Mouse (Mus musculus): ENCODE data around the gene Timm17a. TPM values are rescaled to one million over a fixed set of nuclear protein-coding genes. Genes with fewer than 3 reads are reported as not detected.

Timm17a gene
- polyA plus RNA-seq, 1 experiment from 2014 or later = 152 TPM

DNA sequence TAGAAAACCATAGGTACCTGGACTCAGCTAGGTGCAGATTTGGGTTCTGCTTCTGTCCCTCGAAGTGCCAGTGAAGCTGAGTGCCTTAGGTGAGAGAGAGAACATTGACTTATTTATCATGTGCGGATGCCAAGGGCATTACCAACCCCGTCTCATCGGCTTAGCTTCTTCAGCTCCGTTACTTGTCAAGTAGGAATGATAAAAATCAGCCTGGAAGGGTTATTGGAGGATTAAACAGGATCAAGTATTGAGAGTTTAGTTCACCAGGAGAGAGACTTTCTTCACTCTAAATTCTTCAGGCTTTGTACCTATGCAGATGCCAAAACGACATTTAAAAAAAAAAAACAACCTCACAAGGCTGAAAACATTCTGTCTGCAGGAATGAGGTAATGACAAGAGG, 17.0 kb upstream of the Timm17a start:
- no peaks in the 10 kb centered on the region for H3K4me1 ChIP-seq (ENCODE audit: control insufficient read depth, insufficient read depth, low read length)
- WGBS = 76% methylated on average over 6 of the region's 6 CpGs
- ATAC-seq (ENCODE audit: insufficient read depth, low FRiP score, low TSS enrichment) (no peak), DNase-seq (ENCODE audit: low spot score) (no peak)
- H3K36me3 ChIP-seq (ENCODE audit: control insufficient read depth, insufficient read depth, low read length) = no peaks in the 10 kb centered on the region
- H3K27ac ChIP-seq (ENCODE audit: low read depth, low read length) = no peak overlapping the region
- H3K4me3 ChIP-seq (ENCODE audit: low read depth, low read length) = no peak overlapping the region
- no peaks in the 10 kb centered on the region for H3K9me3 ChIP-seq (ENCODE audit: control insufficient read depth, low read length)
- no peak overlapping the region for H3K4me2 ChIP-seq (ENCODE audit: low read depth)
- no peak overlapping the region for H3K9ac ChIP-seq (ENCODE audit: low read length)
- H3K27me3 ChIP-seq (ENCODE audit: control insufficient read depth, insufficient read depth, low read length) = no peaks in the 10 kb centered on the region

GRCm38 (mm10) chr1:135328368-135328767, 14.8 kb upstream of the Timm17a start:
- ATAC-seq (ENCODE audit: insufficient read depth, low FRiP score, low TSS enrichment) = no peak
- 69% methylated on average over 5 of the region's 5 CpGs for WGBS

GRCm38 (mm10) chr1:135325934-135326333, 12.4 kb upstream of the Timm17a start:
- no peaks in the 10 kb centered on the region for H3K36me3 ChIP-seq (ENCODE audit: control insufficient read depth, insufficient read depth, low read length)
- H3K9ac ChIP-seq (ENCODE audit: low read length) = no peak overlapping the region
- no peaks in the 10 kb centered on the region for H3K9me3 ChIP-seq (ENCODE audit: control insufficient read depth, low read length)
- H3K27me3 ChIP-seq (ENCODE audit: control insufficient read depth, insufficient read depth, low read length) = no peaks in the 10 kb centered on the region
- ATAC-seq (ENCODE audit: insufficient read depth, low FRiP score, low TSS enrichment) = no peak
- no peak overlapping the region for H3K27ac ChIP-seq (ENCODE audit: low read depth, low read length)
- no peak overlapping the region for H3K4me3 ChIP-seq (ENCODE audit: low read depth, low read length)
- DNase-seq (ENCODE audit: low spot score) = no peak
- no peak overlapping the region for H3K4me2 ChIP-seq (ENCODE audit: low read depth)
- H3K4me1 ChIP-seq (ENCODE audit: control insufficient read depth, insufficient read depth, low read length) = peaks cover 3% of the 10 kb centered on the region; the same call in 1 of the 2 replicates
- WGBS = 80% methylated on average over 2 of the region's 2 CpGs

More at GRCm38 (mm10) chr1:135328368-135328767, 14.8 kb upstream of the Timm17a start:
- Histone ChIP-seq H3K36me3 (ENCODE audit: control insufficient read depth, insufficient read depth, low read length) (no peaks in the 10 kb centered on the region), H3K27ac (ENCODE audit: low read depth, low read length) (no peak overlapping the region), H3K9ac (ENCODE audit: low read length) (no peak overlapping the region), H3K4me1 (ENCODE audit: control insufficient read depth, insufficient read depth, low read length) (peaks cover 3% of the 10 kb centered on the region; the same call in 1 of the 2 replicates), H3K4me2 (ENCODE audit: low read depth) (no peak overlapping the region), H3K27me3 (ENCODE audit: control insufficient read depth, insufficient read depth, low read length) (no peaks in the 10 kb centered on the region), H3K4me3 (ENCODE audit: low read depth, low read length) (no peak overlapping the region), H3K9me3 (ENCODE audit: control insufficient read depth, low read length) (no peaks in the 10 kb centered on the region)
- no peak for DNase-seq (ENCODE audit: low spot score)

GRCm38 (mm10) chr1:135324571-135324970, 11.0 kb upstream of the Timm17a start, which contains the start of gene Lmod1:
Gene Lmod1, plus strand, starts transcription at chr1:135324807.
- H3K27ac ChIP-seq (ENCODE audit: low read depth, low read length) = no peak within 1 kb of the TSS
- H3K9ac ChIP-seq (ENCODE audit: low read length) = no peak within 1 kb of the TSS; the same call in 1 of the 2 replicates
- no peaks in the 10 kb centered on the region for H3K9me3 ChIP-seq (ENCODE audit: control insufficient read depth, low read length)
- H3K4me1 ChIP-seq (ENCODE audit: control insufficient read depth, insufficient read depth, low read length) = peaks cover 3% of the 10 kb centered on the region; the same call in 1 of the 2 replicates
- no peaks in the 10 kb centered on the region for H3K36me3 ChIP-seq (ENCODE audit: control insufficient read depth, insufficient read depth, low read length)
- no peak within 1 kb of the TSS for H3K4me3 ChIP-seq (ENCODE audit: low read depth, low read length)
- no peaks in the 10 kb centered on the region for H3K27me3 ChIP-seq (ENCODE audit: control insufficient read depth, insufficient read depth, low read length)
- ATAC-seq (ENCODE audit: insufficient read depth, low FRiP score, low TSS enrichment) (no peak), DNase-seq (ENCODE audit: low spot score) (peak; percentile 48)
- 0 out of 2 replicates have a peak within 1 kb of the TSS, but pooled peaks have one; percentile 3 for H3K4me2 ChIP-seq (ENCODE audit: low read depth)
- 13% methylated on average over 8 of the region's 8 CpGs for WGBS

GRCm38 (mm10) chr1:135323367-135323901, 9.9 kb upstream of the Timm17a start:
- H3K4me2 ChIP-seq (ENCODE audit: low read depth) = no peak overlapping the region
- H3K27me3 ChIP-seq (ENCODE audit: control insufficient read depth, insufficient read depth, low read length) = no peaks in the 10 kb centered on the region
- DNase-seq (ENCODE audit: low spot score) (no peak), ATAC-seq (ENCODE audit: insufficient read depth, low FRiP score, low TSS enrichment) (no peak)
- H3K4me3 ChIP-seq (ENCODE audit: low read depth, low read length) = no peak overlapping the region
- H3K4me1 ChIP-seq (ENCODE audit: control insufficient read depth, insufficient read depth, low read length) = peaks cover 3% of the 10 kb centered on the region; the same call in 1 of the 2 replicates
- H3K36me3 ChIP-seq (ENCODE audit: control insufficient read depth, insufficient read depth, low read length) = no peaks in the 10 kb centered on the region
- H3K9me3 ChIP-seq (ENCODE audit: control insufficient read depth, low read length) = no peaks in the 10 kb centered on the region
- H3K27ac ChIP-seq (ENCODE audit: low read depth, low read length) = no peak overlapping the region
- H3K9ac ChIP-seq (ENCODE audit: low read length) = no peak overlapping the region
- WGBS = 77% methylated on average over 7 of the region's 7 CpGs

- peak overlapping the region; percentile 92 for H3K4me3 ChIP-seq (ENCODE audit: low read depth, low read length)
- WGBS = 94% methylated on average over 4 of the region's 4 CpGs
- ATAC-seq (ENCODE audit: insufficient read depth, low FRiP score, low TSS enrichment) = no peak
Measured at GRCm38 (mm10) chr1:135312201-135312600, 1.4 kb downstream of the Timm17a start.

GRCm38 (mm10) chr1:135311356-135311755, 2.2 kb downstream of the Timm17a start:
- WGBS = 87% methylated on average over 6 of the region's 6 CpGs
- Histone ChIP-seq H3K4me1 (ENCODE audit: control insufficient read depth, insufficient read depth, low read length) (peaks cover 8% of the 10 kb centered on the region), H3K4me2 (ENCODE audit: low read depth) (no peak overlapping the region), H3K36me3 (ENCODE audit: control insufficient read depth, insufficient read depth, low read length) (peaks cover 7% of the 10 kb centered on the region; the same call in 1 of the 2 replicates), H3K9ac (ENCODE audit: low read length) (no peak overlapping the region), H3K9me3 (ENCODE audit: control insufficient read depth, low read length) (no peaks in the 10 kb centered on the region), H3K4me3 (ENCODE audit: low read depth, low read length) (no peak overlapping the region), H3K27ac (ENCODE audit: low read depth, low read length) (no peak overlapping the region), H3K27me3 (ENCODE audit: control insufficient read depth, insufficient read depth, low read length) (no peaks in the 10 kb centered on the region)
- no peak for DNase-seq (ENCODE audit: low spot score)
- ATAC-seq (ENCODE audit: insufficient read depth, low FRiP score, low TSS enrichment) = no peak

More at GRCm38 (mm10) chr1:135312201-135312600, 1.4 kb downstream of the Timm17a start:
- Histone ChIP-seq H3K27ac (ENCODE audit: low read depth, low read length) (no peak overlapping the region), H3K4me2 (ENCODE audit: low read depth) (peak overlapping the region; percentile 66), H3K9ac (ENCODE audit: low read length) (no peak overlapping the region), H3K36me3 (ENCODE audit: control insufficient read depth, insufficient read depth, low read length) (peaks cover 7% of the 10 kb centered on the region; the same call in 1 of the 2 replicates), H3K4me1 (ENCODE audit: control insufficient read depth, insufficient read depth, low read length) (peaks cover 8% of the 10 kb centered on the region), H3K9me3 (ENCODE audit: control insufficient read depth, low read length) (no peaks in the 10 kb centered on the region), H3K27me3 (ENCODE audit: control insufficient read depth, insufficient read depth, low read length) (no peaks in the 10 kb centered on the region)
- no peak for DNase-seq (ENCODE audit: low spot score)

- H3K4me1 ChIP-seq (ENCODE audit: control insufficient read depth, insufficient read depth, low read length) = no peaks in the 10 kb centered on the region
- WGBS = 83% methylated on average over 5 of the region's 5 CpGs
Measured at GRCm38 (mm10) chr1:135290908-135291307, 22.7 kb downstream of the Timm17a start.

DNA sequence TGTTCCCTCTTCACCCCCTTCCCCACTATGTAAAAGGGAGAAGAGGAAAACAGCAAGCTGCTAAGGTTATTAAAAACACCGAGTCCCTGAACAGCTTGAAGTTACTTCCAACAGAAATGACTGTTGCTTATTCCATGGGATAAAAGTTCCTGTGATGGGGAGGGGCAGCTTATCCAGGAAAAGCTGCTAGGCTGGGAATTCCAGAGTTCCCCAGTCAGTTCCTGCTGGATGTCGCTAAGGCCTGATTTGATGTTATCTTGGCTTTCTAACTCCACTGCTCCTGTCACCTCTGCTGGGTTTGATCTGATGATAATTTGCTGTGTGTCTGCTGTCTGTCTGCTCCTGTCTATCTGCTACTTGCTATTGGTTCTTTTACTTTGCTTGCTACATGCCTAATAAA, 27.3 kb downstream of the Timm17a start:
- H3K4me3 ChIP-seq (ENCODE audit: low read depth, low read length) = no peak overlapping the region
- no peaks in the 10 kb centered on the region for H3K9me3 ChIP-seq (ENCODE audit: control insufficient read depth, low read length)
- H3K27me3 ChIP-seq (ENCODE audit: control insufficient read depth, insufficient read depth, low read length) = no peaks in the 10 kb centered on the region
- DNase-seq (ENCODE audit: low spot score) (no peak), ATAC-seq (ENCODE audit: insufficient read depth, low FRiP score, low TSS enrichment) (no peak)
- H3K4me2 ChIP-seq (ENCODE audit: low read depth) = no peak overlapping the region
- no peaks in the 10 kb centered on the region for H3K36me3 ChIP-seq (ENCODE audit: control insufficient read depth, insufficient read depth, low read length)
- WGBS = 87% methylated on average over 2 of the region's 2 CpGs
- no peaks in the 10 kb centered on the region for H3K4me1 ChIP-seq (ENCODE audit: control insufficient read depth, insufficient read depth, low read length)
- H3K27ac ChIP-seq (ENCODE audit: low read depth, low read length) = no peak overlapping the region
- no peak overlapping the region for H3K9ac ChIP-seq (ENCODE audit: low read length)

More at GRCm38 (mm10) chr1:135290908-135291307, 22.7 kb downstream of the Timm17a start:
- Histone ChIP-seq H3K36me3 (ENCODE audit: control insufficient read depth, insufficient read depth, low read length) (peaks cover 4% of the 10 kb centered on the region), H3K27ac (ENCODE audit: low read depth, low read length) (no peak overlapping the region), H3K4me2 (ENCODE audit: low read depth) (no peak overlapping the region), H3K27me3 (ENCODE audit: control insufficient read depth, insufficient read depth, low read length) (no peaks in the 10 kb centered on the region), H3K9ac (ENCODE audit: low read length) (no peak overlapping the region), H3K4me3 (ENCODE audit: low read depth, low read length) (no peak overlapping the region), H3K9me3 (ENCODE audit: control insufficient read depth, low read length) (no peaks in the 10 kb centered on the region)
- ATAC-seq (ENCODE audit: insufficient read depth, low FRiP score, low TSS enrichment) = no peak
- no peak for DNase-seq (ENCODE audit: low spot score)

Measured in neural tube, embryonic 11.5 days (tissue).